Mouse (Mus musculus) stomach, embryonic 16.5 days (tissue): ENCODE results near the gene Snai3. TPM values are rescaled to one million over a fixed set of nuclear protein-coding genes. Genes with fewer than 3 reads are reported as not detected.

Source experiments
- ATAC-seq: fragments of 200-750 bp; cut with Nextera tagmentation; 2 replicates; pipeline ENCODE4 v1.8.0; 2017; ENCODE audit warnings: moderate number of reproducible peaks, moderate TSS enrichment; ENCODE audit not compliant: insufficient read depth, low FRiP score
- H3K27ac ChIP-seq: fragments of 300-500 bp; sonication (generic); 2 replicates; pipeline ENCODE4 v1.5.1; 2014; ENCODE audit warnings: low read length
- H3K27me3 ChIP-seq: fragments of 300-500 bp; sonication (generic); 2 replicates; pipeline ENCODE4 v1.6.1; 2014; ENCODE audit warnings: low read length, control low read depth, mixed read lengths; ENCODE audit not compliant: control insufficient read depth, insufficient read depth
- H3K36me3 ChIP-seq: fragments of 300-500 bp; sonication (generic); 2 replicates; pipeline ENCODE4 v1.6.1; 2014; ENCODE audit warnings: low read length; ENCODE audit not compliant: control insufficient read depth, insufficient read depth
- H3K4me1 ChIP-seq: fragments of 300-500 bp; sonication (generic); 2 replicates; pipeline ENCODE4 v1.6.1; 2014; ENCODE audit warnings: low read length, control low read depth, mixed read lengths; ENCODE audit not compliant: control insufficient read depth, insufficient read depth
- H3K4me2 ChIP-seq: fragments of 300-500 bp; sonication (generic); 2 replicates; pipeline ENCODE4 v1.6.1; 2014; ENCODE audit warnings: low read depth, low read length, mixed read lengths
- H3K4me3 ChIP-seq: fragments of 300-500 bp; sonication (generic); replicated peaks from 2 replicates; pipeline ENCODE4 v1.5.1; 2014; ENCODE audit warnings: mild to moderate bottlenecking, low read length
- H3K9ac ChIP-seq: fragments of 300-500 bp; sonication (generic); 2 replicates; pipeline ENCODE4 v1.6.1; 2014; ENCODE audit warnings: low read length
- H3K9me3 ChIP-seq: fragments of 300-500 bp; sonication (generic); replicated peaks from 2 replicates; pipeline ENCODE4 v1.6.1; 2016; ENCODE audit warnings: low read length, control low read depth; ENCODE audit not compliant: control insufficient read depth
- WGBS: fragments of 180-500 bp; shearing (Covaris S2); extraction: QIAGEN DNeasy Blood & Tissue Kit; methylation state at CpG from one replicate; pipeline ENCODE4 v1.1.7; 2014; 5-methylcytosine and 5-hydroxymethylcytosine counted together
- polyA plus RNA-seq: library from polyadenylated mRNA; unstranded; fragments of >200 nt; fragmentation: Nextera tagmentation; extraction: Ambion mirVana; gene quantifications from 2 replicates; pipeline ENCODE4 v1.2.1, GENCODE M21; 2015

Snai3 gene
- polyA plus RNA-seq, 1 experiment from 2014 or later, result 1.2 TPM

DNA sequence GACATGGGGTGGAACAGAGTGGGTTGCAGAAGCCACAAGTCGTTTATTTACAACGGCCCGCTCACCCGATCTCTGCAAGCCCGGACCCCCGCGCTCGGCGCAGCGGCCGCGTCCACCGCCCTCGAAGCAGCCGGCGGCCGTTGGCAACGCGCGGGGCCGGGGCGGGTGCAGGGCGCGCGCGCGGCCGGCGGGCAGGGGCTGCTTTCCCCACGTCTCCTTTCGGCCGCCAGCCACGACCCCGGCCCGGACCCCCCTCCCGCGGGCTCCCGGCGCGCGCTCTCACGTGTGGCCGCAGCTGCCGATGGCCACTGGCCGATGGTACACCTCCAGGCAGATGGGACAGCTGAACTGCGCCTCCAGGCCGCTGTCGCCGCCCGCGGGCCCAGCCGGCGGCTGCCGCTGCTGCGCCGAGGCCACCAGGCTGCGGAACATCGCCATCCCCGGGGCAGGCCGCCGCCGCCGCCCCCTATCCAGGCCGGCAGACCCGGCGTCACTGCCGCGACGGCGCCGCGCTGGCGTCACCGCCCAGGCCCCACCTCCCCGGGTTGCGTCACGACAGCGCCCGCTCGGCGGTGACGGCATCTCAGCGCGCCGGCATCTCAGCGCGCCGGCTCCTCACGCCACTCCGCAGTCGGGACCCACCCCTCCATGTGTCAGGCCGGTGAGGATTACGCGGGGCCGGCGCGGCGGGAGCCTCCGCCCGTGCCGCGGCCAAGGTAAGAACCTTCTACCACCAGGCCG is 15.2 kb upstream of the Snai3 start, which contains the start of the genes Rnf166 and Ctu2:
Rnf166 (minus strand) TSS at position 485 of the 741 bp plus-strand sequence.
Ctu2 (plus strand) TSS at position 564 of the 741 bp plus-strand sequence.
- under 1% methylated on average over 86 of the region's 103 CpGs for WGBS
- Histone ChIP-seq H3K27ac (peak within 1 kb of the TSS; percentile 43), H3K36me3 (peaks cover 5% of the 10 kb centered on the region; the same call in 1 of the 2 replicates)

DNA sequence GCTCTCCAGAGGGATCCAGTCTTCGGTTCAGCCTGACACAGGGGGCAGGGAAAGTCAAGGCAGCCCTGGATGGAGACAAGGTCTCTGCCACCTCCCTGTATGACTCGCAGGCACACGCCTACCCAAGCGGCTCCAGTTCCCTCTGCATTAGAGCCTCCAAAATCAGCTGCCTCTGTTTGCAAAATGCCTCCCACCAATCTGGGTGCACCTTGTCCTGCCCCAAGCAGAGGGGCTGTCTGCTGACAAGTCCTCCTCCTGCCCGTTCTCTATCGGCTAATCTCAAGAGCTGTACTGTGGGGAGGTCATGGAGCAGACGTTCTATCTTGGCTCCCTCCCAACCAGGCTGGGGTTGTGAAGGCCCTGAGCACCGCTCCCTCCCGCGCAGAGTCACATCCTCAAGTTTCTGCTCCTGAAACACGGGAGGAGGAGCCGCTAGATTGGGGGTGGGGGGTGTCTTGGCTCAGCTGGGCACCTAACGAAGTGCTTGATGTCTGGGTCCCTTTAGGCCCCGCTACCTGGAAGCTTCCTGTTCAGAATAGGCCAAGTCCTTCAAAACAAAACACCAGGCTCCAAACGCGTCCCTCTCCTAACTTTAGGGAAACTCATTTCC is 14.5 kb upstream of the Snai3 start:
- no peak for ATAC-seq

More for the DNA sequence above, 15.2 kb upstream of the Snai3 start, which contains the start of the genes Rnf166 and Ctu2:
- Histone ChIP-seq H3K4me1 (peaks cover 22% of the 10 kb centered on the region), H3K9me3 (no peaks in the 10 kb centered on the region), H3K4me2 (peak within 1 kb of the TSS; percentile 66), H3K9ac (peak within 1 kb of the TSS; percentile 84), H3K4me3 (peak within 1 kb of the TSS; percentile 73), H3K27me3 (no peaks in the 10 kb centered on the region)
- ATAC-seq, result peak; percentile 94

DNA sequence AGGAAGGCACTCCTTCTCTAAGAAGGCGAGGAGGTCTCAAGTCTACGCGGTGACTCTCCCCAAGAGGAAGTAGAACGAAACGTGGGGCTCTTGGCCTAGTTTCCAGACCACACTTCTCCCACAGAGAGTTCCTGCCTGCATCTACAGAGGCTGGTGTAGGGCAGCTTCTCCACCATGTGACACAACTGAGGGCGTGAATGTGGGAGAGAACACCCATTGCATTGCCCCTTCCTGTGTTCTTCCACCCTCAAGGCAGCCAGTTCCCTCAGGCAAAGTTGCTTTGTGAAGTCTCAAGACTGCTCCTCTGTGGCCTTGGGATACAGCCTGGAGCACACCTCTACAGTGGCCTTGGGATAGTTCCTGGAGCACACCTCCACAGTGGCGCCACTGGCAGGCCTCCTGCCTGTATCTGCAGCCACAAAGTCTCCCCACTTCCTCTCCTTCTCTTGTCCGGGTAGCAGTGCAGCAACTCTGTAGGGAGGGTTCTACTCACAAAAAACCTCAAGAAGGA is 13.4 kb upstream of the Snai3 start:
- H3K4me2 ChIP-seq, result no peak overlapping the region

More for the DNA sequence above, 14.5 kb upstream of the Snai3 start:
- Histone ChIP-seq H3K27ac (peak overlapping the region; percentile 43), H3K9me3 (no peaks in the 10 kb centered on the region), H3K4me3 (peak overlapping the region; percentile 73), H3K36me3 (peaks cover 5% of the 10 kb centered on the region; the same call in 1 of the 2 replicates), H3K4me2 (peak overlapping the region; percentile 66), H3K4me1 (peaks cover 22% of the 10 kb centered on the region), H3K27me3 (no peaks in the 10 kb centered on the region), H3K9ac (peak overlapping the region; percentile 84)
- WGBS, result 7% methylated on average over 16 of the region's 16 CpGs

DNA sequence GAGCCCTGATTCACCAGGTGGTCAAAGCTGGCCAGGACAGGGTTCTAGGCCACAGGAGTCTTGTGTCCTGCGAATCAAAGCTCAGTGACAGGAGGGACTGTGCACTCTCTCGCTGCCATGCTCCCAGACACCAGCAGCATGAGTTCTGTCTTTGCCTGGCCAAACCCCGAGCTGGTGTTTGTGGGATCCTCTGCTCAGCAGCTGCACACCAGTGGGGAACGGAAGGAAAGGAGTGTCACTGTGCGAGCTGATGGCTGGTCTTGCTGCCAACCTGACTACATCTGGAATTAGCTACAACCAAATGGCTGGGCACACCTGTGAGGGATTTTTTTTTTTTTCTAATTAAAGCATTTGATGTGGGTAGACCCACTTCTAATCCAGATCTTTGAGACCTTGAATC is 10.2 kb upstream of the Snai3 start:
- Histone ChIP-seq H3K9ac (peak overlapping the region; percentile 21; the same call in 1 of the 2 replicates), H3K27ac (no peak overlapping the region), H3K4me3 (no peak overlapping the region), H3K9me3 (no peaks in the 10 kb centered on the region), H3K27me3 (no peaks in the 10 kb centered on the region), H3K4me1 (peaks cover 15% of the 10 kb centered on the region), H3K4me2 (no peak overlapping the region), H3K36me3 (peaks cover 12% of the 10 kb centered on the region)
- WGBS, result 83% methylated on average over 5 of the region's 5 CpGs
- no peak for ATAC-seq

More for the DNA sequence above, 13.4 kb upstream of the Snai3 start:
- peaks cover 22% of the 10 kb centered on the region for H3K4me1 ChIP-seq
- no peaks in the 10 kb centered on the region for H3K36me3 ChIP-seq
- no peaks in the 10 kb centered on the region for H3K27me3 ChIP-seq
- no peak for ATAC-seq
- H3K9ac ChIP-seq, result no peak overlapping the region; the same call in 1 of the 2 replicates
- no peaks in the 10 kb centered on the region for H3K9me3 ChIP-seq
- H3K27ac ChIP-seq, result no peak overlapping the region
- WGBS, result 86% methylated on average over 8 of the region's 8 CpGs
- no peak overlapping the region for H3K4me3 ChIP-seq

DNA sequence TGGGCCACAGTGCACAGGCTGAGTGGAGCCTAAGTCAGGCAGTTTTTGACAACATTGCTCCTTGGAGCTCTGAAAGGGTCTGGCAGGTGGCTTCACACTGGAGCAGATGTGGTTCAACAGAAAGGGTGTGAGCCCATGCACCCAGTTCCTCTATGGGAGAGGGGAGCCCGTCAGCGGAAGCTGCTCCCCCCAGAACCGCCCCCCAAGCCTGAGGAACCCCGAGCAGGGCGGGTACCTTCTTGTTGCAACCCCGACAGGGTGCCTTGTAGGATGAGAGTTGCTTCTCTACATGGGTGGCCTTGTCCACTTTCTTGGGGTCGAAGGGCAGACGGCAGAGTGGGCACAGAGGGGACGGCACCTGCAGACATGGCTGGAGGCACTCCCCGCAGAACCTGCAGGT is 9.4 kb upstream of the Snai3 start:
- ATAC-seq, result no peak
- Histone ChIP-seq H3K27me3 (no peaks in the 10 kb centered on the region), H3K4me3 (no peak overlapping the region), H3K36me3 (peaks cover 12% of the 10 kb centered on the region), H3K27ac (no peak overlapping the region), H3K9me3 (no peaks in the 10 kb centered on the region), H3K4me1 (peaks cover 12% of the 10 kb centered on the region), H3K9ac (no peak overlapping the region), H3K4me2 (no peak overlapping the region)
- 85% methylated on average over 10 of the region's 10 CpGs for WGBS

DNA sequence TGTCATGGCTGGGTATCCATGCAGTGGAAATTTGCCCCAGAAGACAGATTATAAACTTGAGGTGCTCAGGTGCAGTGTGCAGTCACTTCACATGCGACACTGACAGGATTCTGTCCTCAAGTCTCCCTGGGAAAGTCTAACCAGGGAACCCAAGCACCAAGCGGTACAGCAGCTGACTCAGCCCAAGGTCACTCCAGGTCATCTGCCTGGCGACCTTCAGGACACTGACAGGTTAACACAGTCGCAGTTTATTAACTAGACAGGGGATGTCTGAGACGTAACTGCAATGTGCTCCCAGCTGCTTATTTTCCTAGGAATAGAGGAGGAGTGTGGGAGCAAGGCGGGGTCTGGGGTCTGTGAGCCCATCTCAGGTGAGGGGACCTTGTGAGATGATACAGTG is 8.9 kb upstream of the Snai3 start:
- Histone ChIP-seq H3K27ac (no peak overlapping the region), H3K36me3 (peaks cover 12% of the 10 kb centered on the region), H3K4me2 (no peak overlapping the region), H3K9ac (no peak overlapping the region), H3K4me1 (peaks cover 7% of the 10 kb centered on the region), H3K4me3 (no peak overlapping the region), H3K27me3 (no peaks in the 10 kb centered on the region), H3K9me3 (no peaks in the 10 kb centered on the region)
- WGBS, result 78% methylated on average over 6 of the region's 6 CpGs
- ATAC-seq, result no peak

DNA sequence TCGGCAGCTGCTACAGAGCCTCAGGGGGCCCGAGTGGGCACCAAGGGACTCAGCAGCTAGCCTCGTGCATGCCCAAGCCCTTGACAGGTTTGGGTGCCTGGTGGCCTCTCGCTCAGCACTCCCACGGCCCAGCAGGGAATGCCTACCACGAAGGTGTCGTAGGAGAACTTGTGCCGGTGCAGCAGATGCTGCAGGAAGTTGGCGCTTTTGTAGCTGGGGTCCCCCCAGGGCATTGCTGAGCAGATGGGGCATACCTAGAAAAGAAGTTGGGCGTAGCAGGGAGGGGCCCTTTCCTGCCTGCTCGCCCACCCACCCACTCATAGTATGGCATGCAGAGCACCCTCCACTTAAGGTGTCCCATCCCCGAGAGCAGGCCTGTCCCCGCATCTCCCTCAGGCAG is 7.3 kb upstream of the Snai3 start:
- 87% methylated on average over 13 of the region's 13 CpGs for WGBS
- H3K4me3 ChIP-seq, result no peak overlapping the region
- no peak for ATAC-seq
- no peaks in the 10 kb centered on the region for H3K27me3 ChIP-seq
- no peaks in the 10 kb centered on the region for H3K9me3 ChIP-seq
- H3K4me1 ChIP-seq, result no peaks in the 10 kb centered on the region
- H3K9ac ChIP-seq, result no peak overlapping the region
- peaks cover 12% of the 10 kb centered on the region for H3K36me3 ChIP-seq
- H3K4me2 ChIP-seq, result no peak overlapping the region
- no peak overlapping the region for H3K27ac ChIP-seq

DNA sequence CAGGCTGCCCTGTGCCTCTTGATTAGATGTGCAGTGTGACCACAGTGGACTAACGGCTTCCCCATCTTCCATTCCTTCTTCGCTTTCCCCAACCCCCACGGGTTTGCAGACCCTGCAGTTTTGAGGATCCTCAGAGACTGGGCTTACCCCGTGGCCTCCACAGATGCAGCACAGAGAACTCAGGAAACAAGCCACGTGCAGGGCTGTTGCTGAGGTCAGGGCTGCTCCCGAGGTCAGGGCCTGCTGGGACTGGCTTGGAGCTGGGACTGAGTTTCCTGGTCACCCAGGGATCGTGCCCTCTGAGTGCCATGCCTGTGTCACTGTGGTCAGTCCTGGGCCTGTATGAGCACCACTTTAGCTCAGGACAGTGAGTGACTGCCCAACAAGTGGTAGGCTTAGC is 4.5 kb upstream of the Snai3 start:
- no peak overlapping the region for H3K4me2 ChIP-seq
- peaks cover 7% of the 10 kb centered on the region; the same call in 1 of the 2 replicates for H3K27me3 ChIP-seq
- 63% methylated on average over 7 of the region's 7 CpGs for WGBS
- H3K4me1 ChIP-seq, result 0 out of 2 replicates have a peak, but pooled peaks cover 5% of the 10 kb centered on the region
- peaks cover 12% of the 10 kb centered on the region for H3K36me3 ChIP-seq
- no peak overlapping the region for H3K9ac ChIP-seq
- no peak overlapping the region for H3K4me3 ChIP-seq
- no peak for ATAC-seq
- H3K27ac ChIP-seq, result no peak overlapping the region
- H3K9me3 ChIP-seq, result no peaks in the 10 kb centered on the region
